Mouse (Mus musculus) stomach, postnatal 0 days (tissue): ENCODE measurements around the gene Zpr1.

Experiments
- CTCF ChIP-seq: IDR thresholded peaks from 2 replicates; pipeline ENCODE4 v1.5.1; 2016; ENCODE audit warnings: antibody characterized with exemption, low read depth, mild to moderate bottlenecking, moderate library complexity
- EP300 ChIP-seq: optimal IDR thresholded peaks from 2 replicates; pipeline ENCODE3; 2016; ENCODE audit warnings: antibody characterized with exemption

GRCm38 (mm10) chr9:46257546-46257945 lies 15.3 kb upstream of the Zpr1 start:
- TF ChIP-seq CTCF = no peak
- no peak for TF ChIP-seq EP300
